Mouse (Mus musculus): ENCODE measurements around the gene Rps19. TPM values are rescaled to one million over a fixed set of nuclear protein-coding genes. Genes with fewer than 3 reads are reported as not detected.

Rps19 gene
- total RNA-seq, 2 experiments from 2014 or later, result 529 to 548 TPM

DNA sequence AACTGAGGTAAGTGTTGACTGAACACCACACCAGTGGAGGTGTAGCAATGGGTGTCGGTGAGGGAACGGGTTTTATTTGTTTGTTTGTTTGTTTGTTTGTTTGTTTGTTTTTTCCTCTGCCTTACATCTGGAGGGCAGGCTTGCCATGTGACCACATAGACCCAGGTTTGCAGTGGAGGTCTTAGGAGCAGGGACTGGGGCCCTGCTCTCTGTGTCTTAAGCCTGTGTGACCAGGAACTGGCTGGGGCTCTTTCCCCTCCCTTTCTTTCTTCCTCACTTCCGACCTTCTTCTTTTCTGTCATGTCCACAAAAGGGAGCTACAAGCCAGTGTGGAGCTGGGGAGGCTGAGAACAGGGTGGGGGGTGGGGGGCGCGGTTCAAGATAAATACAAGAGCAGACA, 13.8 kb downstream of the Rps19 start:
- intact Hi-C loops (cut with DNase I), result no loop called here
- DNase-seq, result no peak

DNA sequence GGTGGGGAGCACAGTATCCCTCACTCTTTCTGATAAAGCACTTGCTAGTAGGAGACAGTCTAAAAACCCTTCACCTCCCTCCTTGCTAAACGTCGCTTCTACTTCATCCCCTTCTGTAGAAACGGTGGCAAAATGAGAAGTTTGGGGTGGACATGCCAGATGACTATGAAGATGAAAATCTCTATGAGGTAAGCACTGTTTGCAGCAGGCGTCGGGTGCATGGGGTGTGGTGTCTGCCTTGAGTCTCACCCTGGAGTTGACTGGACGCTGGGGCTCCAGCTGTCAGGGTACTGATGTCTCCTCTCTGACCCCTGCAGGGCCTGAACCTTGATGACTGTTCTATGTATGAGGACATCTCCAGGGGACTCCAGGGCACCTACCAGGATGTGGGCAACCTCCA, 16.9 kb downstream of the Rps19 start:
- intact Hi-C loops (cut with DNase I), result loop anchor here (5.0 to 10.0 kb wide), 2 partner anchors 71 to 324 kb away; partner anchors contain the start of genes Dedd2, Rabac1 and Zfp526
- DNase-seq, result no peak

DNA sequence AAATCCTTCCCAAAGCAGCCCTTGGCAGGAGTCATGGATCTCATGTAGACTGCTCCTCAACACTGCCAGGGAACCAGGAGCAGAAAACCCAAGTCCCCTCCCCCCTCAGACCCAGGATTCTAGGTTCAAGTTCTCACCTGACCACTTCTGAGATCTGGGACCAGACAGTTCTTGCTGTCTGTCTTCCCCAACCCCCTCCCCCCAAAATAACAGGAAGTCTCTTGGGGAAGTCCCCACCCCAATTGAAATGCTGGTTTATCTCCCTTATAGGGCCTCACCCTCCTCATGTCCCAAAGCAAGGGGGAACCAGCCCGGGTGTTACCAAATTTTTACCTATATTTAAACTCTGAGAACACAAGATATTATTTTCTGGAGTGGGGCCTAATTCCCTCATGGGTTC, 17.7 kb downstream of the Rps19 start:
- no peak for DNase-seq
- intact Hi-C loops (cut with DNase I), result loop anchor here (5.0 to 10.0 kb wide), 2 partner anchors 70 to 323 kb away; partner anchors contain the start of genes Dedd2, Rabac1 and Zfp526

DNA sequence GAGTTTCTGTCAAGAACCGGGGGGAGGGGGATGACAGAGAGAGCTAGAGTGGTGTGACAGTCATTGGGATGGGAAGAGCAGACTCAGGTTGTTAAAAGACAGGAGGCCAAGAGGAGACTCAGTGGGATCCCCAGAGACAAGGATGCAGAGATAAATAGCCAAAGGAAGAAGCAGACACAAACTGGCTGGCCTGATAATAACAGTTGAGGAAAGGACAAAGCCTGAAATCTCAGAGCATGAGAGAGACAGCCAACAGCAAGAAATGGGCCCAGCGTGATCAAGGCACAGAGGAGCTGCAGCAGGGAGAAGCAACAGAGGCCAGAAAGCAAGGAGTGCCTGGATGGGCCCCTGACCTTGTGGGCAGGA, 18.1 kb downstream of the Rps19 start:
- no peak for DNase-seq
- intact Hi-C loops (cut with DNase I), result loop anchor here (5.0 to 10.0 kb wide), 2 partner anchors 70 to 323 kb away; partner anchors contain the start of genes Dedd2, Rabac1 and Zfp526

DNA sequence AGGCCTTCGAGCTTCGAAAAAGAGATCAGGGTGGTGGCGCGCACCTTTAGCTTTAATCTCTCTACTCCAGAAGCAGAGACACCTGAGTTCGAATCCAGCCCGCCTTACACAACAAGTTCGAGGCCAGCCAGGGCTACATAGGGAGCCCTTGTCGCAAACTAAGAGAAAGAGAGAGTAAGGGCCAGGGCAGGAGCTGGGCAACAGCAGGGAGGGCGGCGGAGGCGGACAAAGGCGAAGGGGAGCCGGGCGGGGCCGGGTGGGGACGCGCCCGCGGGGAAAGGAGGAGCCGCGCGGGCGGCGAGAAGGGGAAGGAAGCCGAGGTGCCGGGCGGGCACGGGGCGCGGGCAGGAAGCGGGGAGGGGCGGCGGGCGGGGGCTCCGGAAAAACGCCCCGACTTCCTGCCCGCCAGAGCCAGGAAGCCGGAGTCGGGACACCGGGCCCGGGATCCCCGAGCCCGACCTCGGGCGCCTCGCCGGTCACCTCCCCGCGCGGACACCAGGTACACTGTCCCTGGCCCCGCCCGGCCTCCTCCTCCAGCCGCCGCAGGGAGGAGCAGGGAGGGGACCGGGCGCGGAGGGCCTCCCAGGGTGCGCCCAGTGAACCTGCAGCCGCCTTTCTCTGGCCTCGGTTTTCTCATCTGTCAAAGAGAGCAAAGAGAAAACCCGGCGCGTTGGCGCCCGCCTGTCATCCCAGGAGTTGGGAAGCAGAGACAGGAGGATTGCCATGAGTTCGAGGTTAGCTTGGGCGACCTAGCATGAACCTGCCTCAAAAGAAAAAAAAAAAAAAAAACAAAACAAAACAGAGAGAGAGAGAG, 18.7 kb downstream of the Rps19 start, which contains the start of gene Arhgef1:
Gene Arhgef1, plus strand, starts transcription at position 283 of the 814 bp plus-strand sequence.
- intact Hi-C loops (cut with DNase I), result loop anchor here (5.0 to 10.0 kb wide), 2 partner anchors 69 to 322 kb away; partner anchors contain the start of genes Dedd2, Rabac1 and Zfp526

DNA sequence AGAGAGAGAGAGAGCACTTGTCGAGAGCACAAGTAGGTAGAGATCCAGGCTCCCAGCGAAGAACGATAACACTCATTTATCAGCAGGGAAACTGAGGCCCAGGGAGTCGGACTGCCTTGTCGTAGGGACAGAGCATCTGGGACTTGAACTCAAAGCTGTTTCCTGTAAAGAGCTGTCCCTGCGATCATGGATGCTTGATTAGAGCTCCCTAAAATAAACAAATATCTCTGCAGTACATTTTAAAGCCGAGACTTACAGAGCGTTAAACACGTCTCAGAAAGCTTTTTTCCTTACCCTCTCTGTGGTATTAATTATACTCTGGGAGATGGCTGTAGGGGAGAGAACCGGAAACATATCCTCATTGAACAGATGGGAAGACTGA, 19.3 kb downstream of the Rps19 start:
- DNase-seq, result no peak
- intact Hi-C loops (cut with DNase I), result loop anchor here (5.0 to 10.0 kb wide), 2 partner anchors 69 to 321 kb away; partner anchors contain the start of genes Dedd2, Rabac1 and Zfp526

More for the DNA sequence above, 18.7 kb downstream of the Rps19 start, which contains the start of gene Arhgef1:
- peak; percentile 76 to 86 for DNase-seq

DNA sequence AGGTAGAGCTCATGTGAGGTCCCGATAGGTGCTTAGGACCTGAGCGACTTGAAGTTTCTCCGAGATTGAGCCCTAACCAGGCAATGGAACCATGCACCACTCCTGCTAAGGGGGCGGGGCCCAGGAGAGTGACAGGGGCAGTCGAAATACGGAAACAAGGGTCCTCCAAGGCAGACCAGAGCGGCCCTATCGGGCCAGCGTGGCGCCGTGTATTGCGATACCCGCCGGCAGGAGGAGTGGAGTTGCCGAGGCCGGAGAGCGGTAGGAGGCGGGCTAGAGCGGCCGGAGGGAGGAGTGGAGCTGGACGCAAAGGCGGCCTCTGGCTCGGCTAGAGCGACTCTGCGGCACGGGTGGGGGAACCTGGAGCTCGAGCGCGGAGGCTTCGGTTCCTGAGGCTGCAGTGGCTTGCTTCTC, 19.9 kb downstream of the Rps19 start:
- DNase-seq, result peak; percentile 97
- intact Hi-C loops (cut with DNase I), result loop anchor here (2.0 to 10.0 kb wide), 3 partner anchors 13 to 321 kb away; partner anchors contain the start of genes Dedd2, Rabac1 and Zfp526

DNA sequence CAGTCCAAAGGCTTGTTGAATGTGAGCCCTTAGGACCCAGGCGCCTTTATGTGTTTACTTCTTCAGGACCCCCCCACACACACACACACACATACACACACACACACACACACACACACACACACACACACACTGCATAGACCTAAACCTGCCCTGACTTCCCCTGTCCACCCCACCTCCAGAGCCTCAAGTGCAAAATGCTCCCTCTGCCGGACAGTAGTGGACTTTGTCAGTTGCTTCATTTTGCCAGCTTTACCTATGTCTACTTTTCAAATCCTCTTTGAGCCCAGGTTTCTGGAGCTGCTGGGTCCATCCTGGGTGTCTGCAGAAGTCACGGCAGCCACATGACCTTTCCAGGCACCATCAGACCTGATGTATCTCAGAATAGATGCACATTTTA, 20.8 kb downstream of the Rps19 start:
- peak; percentile 51 to 69 for DNase-seq
- intact Hi-C loops (cut with DNase I), result loop anchor here (2.0 to 10.0 kb wide), 3 partner anchors 14 to 320 kb away; partner anchors contain the start of genes Dedd2, Rabac1 and Zfp526

DNA sequence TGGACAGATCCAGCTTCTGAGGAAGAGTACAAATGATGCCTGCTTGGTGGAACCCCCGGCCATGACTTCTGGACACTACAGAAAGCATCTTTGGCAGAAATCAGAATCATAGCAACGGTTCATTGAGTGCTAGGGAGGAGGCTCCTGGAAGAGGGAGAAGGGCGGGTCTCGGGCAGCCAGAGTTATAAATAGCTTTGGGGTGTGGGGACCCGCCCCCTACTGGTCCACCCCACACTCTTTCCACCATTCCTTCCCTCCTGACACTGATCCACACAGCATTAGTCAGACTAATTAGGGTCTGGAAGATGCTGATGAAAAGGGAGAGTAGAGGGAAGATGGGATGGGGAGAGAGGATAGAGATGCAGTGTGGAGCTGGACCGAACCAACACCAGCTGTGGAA, 22.4 kb downstream of the Rps19 start:
- no peak for DNase-seq

DNA sequence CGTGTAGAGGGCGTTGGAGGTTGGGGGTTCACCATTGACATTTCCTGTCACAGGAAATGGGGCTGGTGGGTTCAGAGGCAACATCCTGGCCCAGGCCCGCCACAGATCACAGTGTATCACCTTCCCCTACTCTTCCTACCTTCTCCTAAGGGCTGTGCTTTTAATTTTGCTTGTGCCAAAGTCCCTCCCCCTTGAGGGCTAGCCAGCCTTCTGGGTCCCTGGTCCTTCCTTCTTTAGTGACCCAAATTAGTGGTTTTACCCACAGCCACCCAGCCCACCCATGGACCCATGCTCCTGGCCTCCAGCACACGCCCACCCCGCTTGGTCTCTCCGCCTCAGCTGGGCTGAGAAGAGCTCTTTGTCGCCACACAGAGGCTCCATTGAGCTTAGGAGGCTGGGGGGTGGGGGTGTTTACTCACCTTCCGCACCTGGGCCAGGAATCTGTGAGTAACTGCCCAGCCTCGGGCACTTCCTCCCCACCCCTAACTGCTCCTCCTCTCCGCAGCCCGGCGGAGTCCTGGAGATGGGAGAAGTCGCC, 23.1 kb downstream of the Rps19 start:
- no peak for DNase-seq
- intact Hi-C loops (cut with DNase I), result loop anchor here (10.0 kb wide), 1 partner anchor 318 kb away; the partner anchor contains the start of genes Dedd2 and Zfp526

More for the DNA sequence above, 22.4 kb downstream of the Rps19 start:
- intact Hi-C loops (cut with DNase I), result loop anchor here (10.0 kb wide), 1 partner anchor 318 kb away; the partner anchor contains the start of genes Dedd2 and Zfp526

DNA sequence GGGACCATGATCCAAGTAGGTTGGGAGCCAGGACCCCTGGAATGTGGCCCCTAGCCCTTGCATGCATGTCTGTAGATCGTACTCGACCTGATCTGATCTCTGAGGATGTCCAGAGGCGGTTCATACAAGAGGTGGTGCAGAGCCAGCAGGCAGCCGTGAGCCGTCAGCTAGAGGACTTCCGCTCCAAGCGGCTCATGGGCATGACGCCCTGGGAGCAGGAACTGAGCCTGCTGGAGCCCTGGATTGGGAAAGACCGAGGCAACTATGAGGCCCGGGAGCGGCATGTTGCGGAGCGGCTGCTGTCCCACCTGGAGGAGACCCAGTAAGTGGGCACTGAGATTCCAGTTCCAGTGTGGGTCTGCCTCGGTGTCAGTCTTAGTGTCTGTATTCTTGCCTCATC, 28.3 kb downstream of the Rps19 start:
- intact Hi-C loops (cut with DNase I), result no loop called here
- no peak for DNase-seq

DNA sequence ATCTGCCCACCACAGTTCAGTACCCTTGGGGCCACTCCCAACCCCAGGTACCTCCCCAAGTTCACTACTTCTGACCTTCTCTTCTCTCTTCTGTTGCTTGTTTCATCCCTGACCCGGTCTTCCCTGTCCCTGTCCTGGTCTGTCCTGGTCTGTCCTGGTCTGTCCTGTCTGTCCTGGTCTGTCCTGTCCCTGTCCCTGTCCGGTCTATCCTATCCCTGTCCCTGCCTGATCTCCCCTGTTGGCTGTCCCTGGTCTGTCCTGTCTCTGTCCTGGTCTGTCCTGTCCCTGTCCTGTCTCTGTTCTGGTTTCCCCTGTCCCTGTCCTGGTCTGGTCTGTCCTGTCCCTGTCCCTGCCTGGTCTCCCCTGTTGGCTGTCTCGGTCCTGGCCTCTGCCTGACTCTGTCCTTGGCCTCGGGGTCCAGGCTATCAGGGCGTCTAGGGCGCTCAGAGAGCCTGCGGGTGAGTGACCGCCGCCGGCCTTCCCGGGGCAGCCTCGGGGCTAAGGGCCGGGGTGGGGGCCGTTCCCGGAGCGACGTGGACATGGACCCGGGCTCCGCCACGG, 34.7 kb downstream of the Rps19 start:
- DNase-seq, result peak in 1 of 2 experiments; percentile 25
- intact Hi-C loops (cut with DNase I), result no loop called here

DNA sequence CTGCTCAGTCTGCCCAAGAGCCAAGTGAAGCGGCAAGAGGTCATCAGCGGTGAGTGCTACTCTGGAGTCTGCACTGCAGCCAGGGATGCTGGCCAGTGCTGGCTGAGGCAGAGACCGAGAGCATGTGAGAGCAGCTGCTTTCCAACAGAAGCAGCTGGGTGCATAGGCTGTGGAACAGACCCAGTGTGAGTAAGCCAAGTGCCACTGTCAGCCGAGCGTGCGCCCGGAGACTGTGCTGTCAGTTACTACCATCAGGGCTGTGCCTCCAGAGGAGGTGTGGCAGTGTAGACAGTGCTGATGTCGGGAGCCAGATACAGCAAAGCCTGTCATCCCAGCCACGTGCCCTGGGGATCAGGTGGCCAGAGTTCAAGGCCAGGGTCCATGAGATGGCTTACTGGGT, 35.6 kb downstream of the Rps19 start:
- DNase-seq, result peak; percentile 56 to 59
- intact Hi-C loops (cut with DNase I), result no loop called here

DNA sequence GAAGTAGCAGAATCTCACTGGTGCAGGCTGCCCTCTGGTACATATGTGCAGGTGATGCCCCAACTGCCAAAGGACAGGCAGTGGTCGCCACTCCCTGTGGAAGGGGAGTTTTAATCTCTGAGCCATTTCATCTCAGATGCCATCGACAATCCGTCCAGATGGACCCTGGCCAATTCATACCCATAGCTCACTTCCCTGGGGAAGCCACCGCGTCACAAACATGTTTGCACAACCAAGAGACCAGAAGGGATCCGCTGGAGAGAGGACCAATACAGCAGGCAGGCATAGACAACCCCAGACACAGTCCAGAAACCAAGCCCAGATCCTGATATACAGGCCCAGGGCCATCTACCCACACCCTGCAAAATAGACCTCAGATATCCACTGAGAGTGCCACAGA, 46.3 kb downstream of the Rps19 start:
- intact Hi-C loops (cut with DNase I), result no loop called here
- DNase-seq, result no peak

DNA sequence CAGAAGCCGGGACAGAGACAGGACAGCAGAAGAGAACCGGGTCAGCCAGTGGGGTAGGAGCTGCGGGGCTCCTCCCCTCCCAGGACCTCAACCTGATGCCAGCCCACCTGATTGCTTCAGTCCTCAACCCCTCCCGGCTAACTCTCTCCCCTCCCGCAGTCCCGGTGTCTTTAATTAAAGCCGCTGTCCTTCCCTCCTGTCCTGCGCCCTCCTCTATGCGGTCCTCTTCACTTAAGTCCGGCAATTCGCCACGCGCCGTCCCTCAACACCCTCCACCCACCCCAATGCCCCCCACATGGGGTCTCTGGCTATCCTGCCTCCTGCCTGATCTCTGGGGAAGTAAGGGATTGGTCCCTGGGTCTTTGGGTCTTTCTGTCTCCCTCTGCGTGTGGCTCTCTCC, 47.5 kb downstream of the Rps19 start:
- intact Hi-C loops (cut with DNase I), result no loop called here
- DNase-seq, result no peak

Other genes starting within 250 kb of the Rps19 start
- gene Lypd3, start 247.8 kb upstream of the Rps19 start, total RNA-seq (2021), result not detected
- gene Tex101, start 207.7 kb upstream of the Rps19 start, total RNA-seq (2021), result not detected
- not detected for gene BC049730, start 175.1 kb upstream of the Rps19 start, total RNA-seq (2021)
- gene Gm4763, start 157.5 kb upstream of the Rps19 start, total RNA-seq (2021), result not detected
- gene Cd177, start 124.1 kb upstream of the Rps19 start, total RNA-seq (2021), result under 1 TPM in 1 of 2 experiments, not detected in 1; 0.17 TPM
- gene Ceacam10, start 107.2 kb upstream of the Rps19 start, total RNA-seq (2021), result not detected
- not detected for gene Gm9844, start 22.2 kb upstream of the Rps19 start, total RNA-seq (2021)
- gene Lypd4, start 14.4 kb upstream of the Rps19 start, total RNA-seq (2021), result not detected
- gene Dmrtc2, start 14.3 kb upstream of the Rps19 start, total RNA-seq (2021), result not detected
- 1 to 10 TPM; 1.3 to 1.5 TPM for gene Cd79a, start 13.0 kb downstream of the Rps19 start, total RNA-seq (2021)
- gene Arhgef1, start 18.5 kb downstream of the Rps19 start, total RNA-seq (2021), result 10 to 100 TPM; 76.1 to 78.7 TPM
- not detected for gene Gm4881, start 60.1 kb downstream of the Rps19 start, total RNA-seq (2021)
- gene Rabac1, start 88.4 kb downstream of the Rps19 start, total RNA-seq (2021), result 100 to 1,000 TPM; 289 to 303 TPM
- gene Atp1a3, start 121.6 kb downstream of the Rps19 start, total RNA-seq (2021), result under 1 TPM; 0.62 to 0.80 TPM
- gene Grik5, start 188.0 kb downstream of the Rps19 start, total RNA-seq (2021), result 1 to 10 TPM; 5.8 to 7.6 TPM
- 10 to 100 TPM; 10.5 to 11.2 TPM for gene Zfp574, start 188.2 kb downstream of the Rps19 start, total RNA-seq (2021)